Mouse (Mus musculus): Measurements from ENCODE around the gene Hecw2.

The Hecw2 gene

DNA sequence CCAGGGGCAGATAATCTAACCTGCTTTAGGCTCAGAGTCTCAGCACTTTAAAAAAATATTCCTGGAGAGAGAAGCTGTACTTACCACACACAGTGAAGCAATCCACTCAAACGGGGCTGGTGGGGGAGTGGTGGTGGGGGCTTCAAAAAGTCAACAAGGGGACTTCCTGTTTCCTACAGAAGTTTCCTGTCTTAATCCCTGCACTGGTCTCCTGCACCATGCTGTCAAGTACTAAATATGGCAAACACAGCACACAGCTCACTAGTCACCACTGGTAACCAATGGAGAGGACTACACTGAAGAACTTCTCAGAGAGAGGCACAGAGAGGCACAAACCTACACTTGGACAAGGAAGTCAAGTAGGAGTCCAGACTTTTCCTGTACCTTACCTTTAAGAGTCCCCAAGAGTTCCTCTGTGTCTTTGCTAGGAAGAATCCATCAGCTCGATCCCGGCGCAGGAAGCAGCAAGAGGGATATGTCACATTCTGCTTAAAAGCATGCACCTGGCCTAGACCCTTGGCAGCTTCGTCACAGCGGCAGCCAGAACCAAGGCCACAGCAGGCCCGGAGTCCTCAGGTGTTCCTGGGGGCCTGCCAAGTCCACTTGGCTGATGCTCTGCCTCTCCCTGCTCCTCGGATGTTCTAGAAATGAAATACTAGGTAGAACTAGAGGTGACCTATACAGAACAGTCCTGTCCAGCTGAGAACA, 217.0 kb downstream of the Hecw2 start:
- DNase-seq, result no peak

DNA sequence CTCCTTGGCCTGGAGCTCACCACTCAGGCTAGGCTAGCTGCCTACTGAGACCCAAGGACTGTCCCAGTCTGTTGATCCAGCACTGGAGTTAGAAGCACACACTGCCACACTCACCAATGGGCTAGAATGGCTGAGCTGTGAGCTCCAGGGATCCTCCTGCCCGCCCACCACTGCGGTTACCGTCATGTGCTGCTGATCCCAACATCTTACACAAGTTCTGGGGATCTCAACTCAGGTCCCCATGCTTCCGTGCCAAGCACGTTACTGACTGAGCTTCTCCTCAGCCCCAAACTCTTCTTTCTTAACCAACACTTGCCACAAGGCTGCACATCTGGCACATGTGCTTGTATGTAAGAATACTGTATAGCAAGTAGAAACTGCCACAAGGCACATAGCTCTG, 218.2 kb downstream of the Hecw2 start:
- DNase-seq, result no peak

DNA sequence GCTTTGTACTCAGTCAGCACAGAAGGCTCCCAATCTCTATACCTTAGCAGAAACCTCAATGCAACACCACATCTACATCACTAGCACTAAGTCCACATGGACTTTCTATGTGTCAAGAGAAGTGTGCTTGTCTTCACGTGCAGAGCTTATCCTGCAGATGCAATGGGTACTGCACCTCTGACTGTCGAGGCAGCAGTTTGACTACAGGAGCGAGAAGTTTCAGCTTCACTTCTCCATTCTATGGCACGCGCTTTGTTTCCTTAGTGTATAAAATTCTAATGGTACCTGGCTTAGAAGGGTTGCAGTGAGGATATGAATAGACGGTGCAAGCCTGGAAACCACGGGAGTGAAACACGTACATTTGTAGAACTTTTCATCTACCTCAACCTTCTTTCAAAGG, 218.9 kb downstream of the Hecw2 start:
- DNase-seq, result no peak

DNA sequence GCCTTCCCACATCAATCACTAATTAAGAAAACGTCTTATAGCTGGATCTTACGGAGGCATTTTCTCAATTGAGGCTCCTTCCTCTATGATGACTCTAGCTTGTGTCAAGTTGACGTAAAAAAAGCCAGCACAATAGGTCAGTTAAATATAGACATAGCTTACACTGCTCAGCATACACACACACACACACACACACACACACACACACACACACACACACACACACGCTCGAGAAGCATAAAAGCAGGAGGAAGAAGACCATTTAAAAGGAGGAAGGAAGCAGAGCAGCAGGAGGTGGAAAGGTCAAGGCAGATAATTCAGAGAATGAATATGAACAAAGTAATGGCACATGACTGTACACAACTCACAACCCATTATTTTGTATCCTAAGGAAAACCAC, 220.0 kb downstream of the Hecw2 start:
- no peak for DNase-seq

DNA sequence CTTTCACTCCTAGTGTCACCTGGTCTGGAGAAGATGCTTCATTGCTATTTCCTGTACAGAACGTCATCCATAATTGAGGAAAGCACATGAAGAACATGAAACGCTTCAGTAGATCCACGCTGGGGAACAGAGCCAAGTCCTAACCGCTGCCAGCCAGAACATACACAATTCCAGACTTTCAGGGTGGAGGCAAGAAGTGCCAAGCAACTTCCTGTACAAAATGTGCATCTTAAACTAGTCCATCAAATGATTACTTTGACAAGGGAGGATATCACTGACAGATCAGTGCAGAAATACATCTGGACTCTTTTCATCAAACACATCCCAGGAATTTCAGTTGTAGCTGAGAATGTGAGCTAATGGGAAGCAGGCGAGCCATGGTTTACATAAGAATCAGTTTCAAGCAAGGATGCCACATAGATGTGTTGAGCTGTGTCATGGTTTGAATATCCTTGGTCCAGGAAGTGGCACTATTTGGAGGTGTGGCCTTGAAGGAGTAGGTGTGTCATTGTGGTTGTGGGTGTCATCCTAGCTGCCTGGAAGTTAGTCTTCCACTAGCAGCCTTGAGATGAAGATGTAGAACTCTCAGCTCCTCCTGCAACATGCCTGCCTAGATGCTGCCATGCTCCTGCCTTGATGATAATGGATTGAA, 224.5 kb downstream of the Hecw2 start:
- DNase-seq, result no peak

DNA sequence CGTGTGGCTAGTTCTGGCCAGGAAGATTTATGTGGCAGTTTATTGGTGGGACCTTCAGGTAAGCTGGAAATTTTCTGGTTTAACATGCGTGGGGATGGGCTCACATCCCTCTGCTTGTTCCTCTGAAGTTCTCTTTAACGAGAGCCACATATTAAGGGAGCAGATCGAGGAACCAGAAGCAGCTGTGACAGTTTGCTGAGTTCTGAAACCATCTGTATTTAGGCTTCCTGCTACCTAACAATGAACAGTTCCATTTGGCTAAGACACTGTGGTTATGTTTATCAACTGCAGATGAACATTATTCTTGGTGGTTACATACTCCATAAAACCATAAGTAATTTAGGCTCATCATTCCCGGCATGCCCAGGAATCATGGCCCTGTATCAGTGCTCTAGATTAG, 242.6 kb downstream of the Hecw2 start:
- DNase-seq, result no peak

DNA sequence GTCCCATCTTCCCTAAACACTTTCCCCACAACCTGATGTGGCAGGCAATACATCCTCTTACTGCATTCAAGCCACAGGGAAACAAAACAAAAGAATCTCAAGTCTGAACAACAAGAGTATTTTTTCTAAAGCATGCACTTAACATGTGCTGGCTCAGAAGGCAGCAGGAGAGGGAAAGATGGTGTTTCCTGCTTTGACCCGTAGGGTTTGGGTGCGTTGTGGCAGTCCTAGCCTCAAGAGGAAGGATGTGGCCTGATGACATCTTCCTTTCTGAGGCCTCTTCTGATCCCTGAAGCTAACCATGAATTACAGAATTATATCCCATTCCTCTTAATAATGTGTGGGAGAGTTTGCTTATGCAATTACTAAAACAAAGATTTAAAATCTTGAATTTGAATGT, 249.2 kb downstream of the Hecw2 start:
- DNase-seq, result no peak

DNA sequence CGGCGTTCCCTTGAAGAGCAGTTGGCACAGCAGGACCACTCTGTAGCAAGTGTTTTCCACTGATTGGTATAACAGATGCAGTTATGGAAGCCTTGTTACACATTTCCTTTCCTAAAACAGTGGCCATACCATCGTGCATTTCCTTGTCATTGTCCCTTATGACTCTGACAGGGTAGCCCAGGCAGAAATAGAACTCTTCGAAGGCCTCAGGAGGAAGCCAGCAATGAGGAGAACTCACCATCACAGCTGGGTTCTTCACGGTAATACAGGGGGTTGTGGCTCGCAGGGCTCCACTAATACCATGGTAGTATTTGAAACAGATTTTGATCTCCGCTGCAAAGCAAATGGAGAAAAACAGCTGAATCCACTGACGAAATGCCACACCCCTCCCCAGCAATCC, 252.5 kb downstream of the Hecw2 start:
- DNase-seq, result no peak

DNA sequence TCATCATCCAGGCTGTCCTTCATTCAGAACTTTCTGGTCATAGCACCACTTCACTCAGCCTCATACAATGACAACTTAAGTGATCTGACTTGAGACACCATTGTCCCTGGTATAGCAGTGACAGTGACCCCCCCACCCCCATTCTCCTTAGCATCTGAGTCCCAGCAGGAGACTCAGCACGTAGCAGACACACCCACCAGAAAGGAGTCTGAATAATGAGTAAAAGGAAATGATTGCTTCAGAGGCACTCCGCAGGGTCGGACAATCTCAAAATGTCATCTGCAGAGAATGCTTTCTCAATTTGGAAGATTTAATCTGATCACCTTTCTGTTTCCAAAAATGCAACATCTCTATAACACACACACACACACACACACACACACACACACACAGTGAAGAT, 253.4 kb downstream of the Hecw2 start:
- DNase-seq, result no peak

DNA sequence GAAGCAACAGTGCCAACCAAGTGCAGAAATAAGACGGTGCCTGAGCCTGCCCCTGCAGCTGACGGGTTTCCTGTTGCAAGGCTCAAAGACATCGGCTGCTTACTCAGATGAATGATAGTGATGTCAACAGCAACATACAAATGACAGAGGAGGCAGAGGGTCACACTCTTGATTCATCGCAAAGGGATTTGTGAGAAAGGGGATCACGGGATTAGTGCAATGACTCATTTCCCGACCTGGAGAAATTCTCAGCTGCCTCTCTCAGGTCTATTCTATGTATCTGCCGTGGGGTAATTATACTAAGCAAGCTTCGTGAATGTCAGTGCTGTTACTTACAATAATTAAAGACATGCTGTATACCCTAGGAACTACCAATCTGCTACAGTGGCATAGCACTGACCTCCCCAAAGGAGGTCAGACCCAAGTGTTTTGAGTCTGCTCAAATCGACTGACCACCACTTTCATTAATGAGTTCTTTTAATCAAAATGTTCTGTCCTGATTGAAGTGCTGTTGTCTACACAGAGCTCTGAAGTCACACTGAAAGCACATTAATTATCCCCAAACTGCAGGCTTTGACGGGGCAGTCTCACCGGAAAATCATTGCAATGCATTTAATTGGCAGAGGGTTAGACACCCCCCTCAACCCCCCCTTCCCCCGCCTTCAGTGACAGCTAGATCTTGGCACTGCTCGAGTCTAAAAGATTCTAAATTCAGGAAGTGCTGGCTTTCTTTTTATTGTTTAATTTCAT, 254.5 kb downstream of the Hecw2 start:
- DNase-seq, result no peak

DNA sequence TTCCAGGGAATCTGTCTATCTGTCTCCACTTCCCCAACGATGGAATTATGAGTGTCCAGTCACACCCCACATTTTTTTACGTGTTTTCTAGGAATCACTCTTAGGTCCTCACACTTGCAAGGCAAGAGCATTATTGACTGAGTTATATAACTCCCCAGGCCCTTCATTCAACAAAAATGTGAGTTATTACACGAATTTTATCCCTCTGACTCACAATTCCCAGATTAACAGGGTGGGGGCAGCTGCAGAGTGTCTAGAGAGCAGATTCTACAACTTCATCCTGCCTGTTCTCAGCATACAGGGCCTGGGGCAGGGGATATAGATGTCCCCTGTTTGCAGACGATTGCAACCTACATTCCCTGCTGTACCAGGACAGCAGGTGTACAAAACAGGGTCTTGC, 255.7 kb downstream of the Hecw2 start:
- DNase-seq, result no peak

DNA sequence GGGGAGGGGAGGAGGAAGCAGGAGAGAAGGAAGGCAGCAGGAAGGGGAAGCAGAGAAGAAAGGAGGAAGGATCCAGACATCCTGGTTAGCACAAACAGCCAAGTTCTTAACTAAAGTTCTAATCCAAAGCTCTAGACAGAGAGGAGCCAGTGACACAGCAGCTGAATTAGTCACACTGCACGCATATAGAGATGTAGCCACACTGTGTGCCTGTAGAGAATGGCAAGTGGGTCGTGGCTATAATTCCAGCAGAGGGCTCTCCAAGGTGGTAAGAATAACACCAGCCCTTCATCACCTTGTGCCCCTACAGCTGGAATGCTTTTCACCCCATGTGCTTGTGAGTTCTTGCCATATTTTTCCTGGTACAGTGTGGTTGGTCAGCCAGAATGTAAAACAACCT, 261.7 kb downstream of the Hecw2 start:
- DNase-seq, result no peak

DNA sequence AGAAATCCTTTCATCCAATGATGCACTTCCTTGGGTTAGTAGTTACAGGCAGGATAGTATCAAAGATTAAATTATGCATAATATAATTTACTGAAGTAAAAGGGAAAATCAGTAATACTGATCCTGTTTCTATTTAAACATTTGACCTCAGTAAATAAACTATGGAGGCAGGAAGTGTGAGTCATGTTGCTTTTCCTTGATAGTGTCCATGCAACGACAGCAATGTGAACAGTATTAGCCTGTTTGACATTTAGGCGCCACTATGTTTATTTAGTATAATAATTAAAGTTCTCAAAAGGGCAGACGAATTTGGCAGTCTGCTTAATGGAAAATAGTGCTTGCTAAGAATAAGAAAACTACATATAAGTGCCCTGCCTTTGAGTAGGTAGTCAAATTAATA, 263.7 kb downstream of the Hecw2 start:
- DNase-seq, result no peak

DNA sequence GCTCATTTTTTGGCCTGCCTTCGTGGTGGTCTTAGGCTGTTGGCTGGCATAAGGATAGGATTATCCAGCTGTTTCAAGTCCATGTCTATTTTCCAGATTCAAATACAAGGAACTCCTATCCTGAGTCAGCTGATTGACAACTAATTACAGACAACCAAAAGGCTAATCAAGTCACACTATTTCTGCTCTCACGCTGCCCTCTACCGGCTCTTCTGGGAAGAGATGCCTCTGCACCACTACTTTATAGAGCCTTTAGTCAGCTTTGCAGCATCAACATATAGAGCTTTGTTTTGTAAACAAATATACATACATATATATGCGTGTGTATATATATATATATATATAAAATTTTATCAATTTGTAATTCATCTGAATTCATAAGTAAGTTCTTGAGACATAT, 267.4 kb downstream of the Hecw2 start:
- DNase-seq, result peak; percentile 14 to 50

DNA sequence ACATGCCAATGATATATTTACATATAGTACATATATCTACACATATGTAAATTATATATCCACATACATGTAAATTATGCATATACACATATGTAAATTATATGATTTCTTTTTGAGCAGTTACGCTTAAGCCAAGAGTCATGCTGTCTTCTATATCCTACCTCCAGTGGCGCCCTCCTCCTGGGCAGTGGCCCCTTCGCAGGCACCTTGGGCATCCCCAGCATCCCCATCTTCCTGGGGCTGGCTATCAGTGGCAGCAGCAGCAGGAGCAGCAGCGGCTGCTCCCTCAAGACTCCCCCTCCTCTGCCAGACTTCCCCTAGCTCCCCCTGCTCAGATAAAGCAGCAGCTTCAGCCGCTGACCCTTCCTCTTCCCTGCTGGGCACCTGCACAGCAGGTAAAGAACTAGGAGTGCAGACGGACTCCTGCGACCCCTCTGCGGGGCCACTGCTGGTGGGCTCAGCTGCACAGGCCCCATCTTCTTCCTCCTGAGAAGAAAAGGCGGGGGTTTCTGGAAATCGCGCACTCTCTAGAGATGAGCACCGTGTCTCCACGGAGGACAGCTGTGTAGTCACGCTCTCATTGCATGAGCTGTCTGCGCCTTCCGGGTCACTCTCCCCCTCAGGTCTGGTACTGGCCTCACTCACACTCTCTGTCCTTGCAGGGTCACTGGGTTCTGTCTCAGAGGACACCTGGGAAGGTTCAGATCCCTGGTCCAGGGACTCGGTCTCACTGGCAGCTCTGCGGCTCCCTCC, 269.6 kb downstream of the Hecw2 start:
- no peak for DNase-seq

DNA sequence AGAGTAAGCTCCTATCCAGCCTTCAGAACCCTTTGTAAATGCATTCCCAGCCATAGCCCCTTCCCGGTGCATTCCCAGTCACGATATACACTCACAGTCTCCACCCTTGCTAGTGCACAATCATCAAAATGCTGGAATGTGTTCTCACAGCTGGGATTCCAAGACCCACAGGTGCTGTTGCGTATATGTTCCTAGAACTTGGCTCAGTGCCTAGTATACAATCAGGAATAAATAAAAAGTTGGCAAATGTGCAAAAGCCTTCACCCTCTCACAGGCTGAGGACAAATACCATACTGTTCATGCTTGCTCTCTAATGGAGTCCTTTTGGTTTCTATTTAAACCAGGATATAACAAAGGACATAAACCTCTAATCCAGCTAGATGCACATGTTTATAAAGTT, 283.1 kb downstream of the Hecw2 start:
- DNase-seq, result no peak

DNA sequence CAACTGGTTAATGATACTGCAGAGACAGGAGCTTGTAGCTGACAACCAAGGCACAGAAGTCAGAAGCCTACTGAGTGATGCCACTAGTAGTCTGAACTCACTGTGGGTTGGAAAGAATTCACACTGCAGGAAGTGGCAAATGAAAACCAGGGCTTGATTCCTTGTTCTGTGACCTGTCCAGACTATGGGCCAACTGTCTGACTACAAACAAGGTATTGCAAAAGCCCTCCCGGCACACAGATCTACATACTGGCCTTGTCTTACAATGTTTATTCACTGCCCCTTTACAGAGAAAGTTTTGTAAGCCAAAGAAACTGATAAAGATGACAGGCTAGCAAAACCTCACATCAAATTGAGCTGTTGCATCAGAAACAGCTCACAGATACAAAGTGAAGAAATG, 284.7 kb downstream of the Hecw2 start:
- DNase-seq, result no peak

DNA sequence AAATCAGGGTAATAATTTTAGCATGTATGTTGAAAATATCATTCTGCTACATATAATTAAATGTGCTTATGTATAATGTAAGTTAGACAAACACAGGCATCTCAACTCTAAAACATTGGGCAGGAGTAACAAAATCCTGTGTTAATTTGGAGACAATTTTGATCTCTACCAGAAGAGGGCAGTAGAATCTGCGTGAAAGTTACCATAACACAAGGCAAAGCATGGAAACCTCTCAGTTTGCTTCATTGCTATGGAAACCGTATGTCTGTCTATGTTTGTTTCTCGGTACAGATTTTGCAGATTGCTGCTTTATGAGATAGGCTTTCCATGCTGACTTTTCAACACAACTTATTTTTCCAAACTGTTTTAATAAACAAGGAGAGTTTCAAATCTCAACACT, 285.9 kb downstream of the Hecw2 start:
- DNase-seq, result no peak

DNA sequence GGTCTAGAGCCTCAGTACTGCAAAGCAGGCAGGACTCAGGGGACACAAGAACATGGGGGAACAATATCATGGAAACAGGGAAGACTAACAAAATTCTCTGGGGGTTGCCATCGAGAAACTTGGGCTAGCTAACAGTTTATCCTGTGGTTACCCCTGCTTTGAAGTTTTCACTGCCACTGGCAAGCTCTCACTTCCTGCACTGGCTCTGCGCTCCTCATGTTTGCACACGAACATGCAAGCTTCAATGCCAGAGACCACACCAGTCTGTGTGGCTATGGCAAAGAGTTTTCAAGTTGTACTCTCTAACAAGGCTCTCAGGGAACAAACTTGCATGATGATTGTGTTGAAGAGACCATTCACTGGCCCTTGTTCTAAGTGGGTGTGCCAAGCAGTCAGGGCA, 288.8 kb downstream of the Hecw2 start:
- DNase-seq, result no peak

DNA sequence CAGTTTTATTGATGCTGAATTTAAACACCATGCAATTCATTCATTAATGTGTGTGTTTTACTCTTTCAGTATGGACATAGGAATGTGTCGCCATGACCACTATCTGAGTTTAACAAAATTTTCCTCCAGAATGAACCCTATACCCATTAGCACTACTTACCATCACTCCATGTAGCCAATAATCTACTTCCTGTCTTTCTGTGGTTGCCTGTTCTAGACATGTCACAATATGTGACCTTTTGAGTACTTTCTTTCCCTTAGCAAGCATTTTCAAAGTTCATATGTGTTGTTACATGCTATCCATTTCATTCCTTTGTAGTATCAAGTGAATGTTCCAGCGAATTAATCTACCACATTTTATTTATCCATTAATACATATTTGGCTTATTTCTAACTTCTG, 294.6 kb downstream of the Hecw2 start:
- no peak for DNase-seq

DNA sequence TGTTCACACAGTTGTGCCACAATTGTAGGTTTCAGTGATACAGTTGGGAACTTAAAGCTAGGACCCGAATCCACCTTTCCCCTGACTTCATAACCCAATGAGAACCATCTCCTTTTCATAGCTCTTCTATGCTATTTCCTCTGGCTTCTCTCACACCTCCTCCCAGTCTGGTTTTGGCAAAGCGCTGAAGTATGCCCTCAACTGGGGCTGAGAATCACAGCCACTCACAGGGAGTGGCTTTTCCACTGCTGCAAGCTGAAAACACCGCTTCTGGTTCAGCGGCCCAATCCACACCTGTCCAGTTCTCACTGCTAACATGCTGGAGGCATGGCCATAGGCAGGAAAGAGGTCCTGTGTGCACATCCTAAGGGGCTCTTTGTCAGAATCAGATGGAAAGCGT, 300.7 kb downstream of the Hecw2 start:
- DNase-seq, result no peak

DNA sequence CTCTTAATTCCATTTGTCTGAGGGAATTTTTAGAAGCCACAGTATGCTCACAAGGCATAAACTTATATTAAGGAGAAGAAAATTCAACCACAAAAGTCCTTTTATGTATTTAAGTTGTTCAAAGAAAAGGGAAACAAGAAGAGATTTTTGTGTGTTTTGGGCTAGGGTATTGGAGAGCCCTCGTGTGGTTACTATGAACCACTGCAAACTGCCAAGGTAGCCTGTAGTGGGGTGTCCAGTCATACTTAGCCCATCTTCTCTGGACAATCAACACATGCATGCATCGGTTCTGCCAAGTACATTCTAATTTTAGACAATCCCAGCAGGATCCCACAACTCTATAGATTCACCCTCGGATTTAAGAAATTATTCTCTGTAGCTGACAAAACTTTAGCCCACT, 304.6 kb downstream of the Hecw2 start:
- no peak for DNase-seq

DNA sequence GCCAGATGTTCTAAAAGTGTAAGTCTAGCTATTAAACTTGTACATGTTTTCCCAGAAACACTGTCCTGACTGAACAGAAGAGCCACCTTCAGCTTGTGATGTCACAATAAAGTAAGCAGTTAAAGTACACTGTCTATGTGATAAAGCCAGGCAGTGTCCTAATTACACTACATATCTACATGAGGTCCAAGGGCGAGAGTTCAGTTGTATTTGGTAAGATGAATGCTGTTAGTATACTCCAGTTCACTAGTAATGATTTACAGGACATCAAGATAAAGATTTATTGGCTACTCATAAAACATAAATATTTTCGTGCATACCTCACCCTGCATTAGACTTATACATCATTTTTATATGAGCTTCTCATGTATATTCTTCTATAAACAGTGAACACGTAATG, 305.2 kb downstream of the Hecw2 start:
- no peak for DNase-seq

DNA sequence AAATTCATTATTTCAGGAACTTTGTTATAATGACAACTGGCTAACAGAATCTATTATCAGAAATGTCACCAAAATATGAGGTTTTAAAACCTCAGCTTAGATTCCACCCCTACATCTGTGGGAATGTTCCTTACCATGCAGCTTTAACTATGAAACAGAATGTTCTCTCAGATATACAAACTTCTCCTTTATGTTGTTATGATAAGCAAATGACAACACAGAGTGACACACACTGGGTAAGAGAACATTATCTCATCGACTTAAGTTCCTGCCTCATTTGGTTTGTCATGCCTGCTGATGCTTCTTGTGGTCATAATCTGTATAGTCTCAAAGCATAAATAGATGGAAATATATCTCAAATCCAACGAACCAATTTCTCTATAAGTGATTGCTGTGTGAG, 312.5 kb downstream of the Hecw2 start:
- no peak for DNase-seq
